Mouse (Mus musculus): ENCODE results near the gene Chsy1.

Gene Chsy1

DNA sequence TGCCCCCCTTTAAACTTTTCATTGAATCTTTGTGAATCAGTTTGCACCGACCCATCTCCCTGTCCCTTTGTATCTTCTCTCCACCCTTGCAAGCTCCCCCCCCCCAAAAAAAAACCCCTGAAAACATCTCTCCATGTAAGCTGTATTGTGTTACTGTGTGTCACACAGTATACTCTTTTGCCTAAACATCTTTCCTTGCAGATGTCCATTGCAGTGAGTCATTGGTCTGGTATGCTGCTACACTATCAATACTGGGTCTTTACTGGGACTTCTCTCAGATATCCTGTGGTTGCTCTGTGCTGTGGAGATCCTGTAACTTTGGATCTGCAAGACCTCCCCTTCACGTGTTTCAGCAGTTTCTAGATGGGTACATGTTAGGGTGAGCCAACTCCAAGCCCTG lies 21.0 kb downstream of the Chsy1 start:
- in situ Hi-C loops (cut with MboI; ENCODE audit: low pct_unique_long_range_greater_than_20kb in 1 of 2, low sequenced_read_pairs in 2 of 2, unreplicated experiment in 1 of 2): no loop called here

DNA sequence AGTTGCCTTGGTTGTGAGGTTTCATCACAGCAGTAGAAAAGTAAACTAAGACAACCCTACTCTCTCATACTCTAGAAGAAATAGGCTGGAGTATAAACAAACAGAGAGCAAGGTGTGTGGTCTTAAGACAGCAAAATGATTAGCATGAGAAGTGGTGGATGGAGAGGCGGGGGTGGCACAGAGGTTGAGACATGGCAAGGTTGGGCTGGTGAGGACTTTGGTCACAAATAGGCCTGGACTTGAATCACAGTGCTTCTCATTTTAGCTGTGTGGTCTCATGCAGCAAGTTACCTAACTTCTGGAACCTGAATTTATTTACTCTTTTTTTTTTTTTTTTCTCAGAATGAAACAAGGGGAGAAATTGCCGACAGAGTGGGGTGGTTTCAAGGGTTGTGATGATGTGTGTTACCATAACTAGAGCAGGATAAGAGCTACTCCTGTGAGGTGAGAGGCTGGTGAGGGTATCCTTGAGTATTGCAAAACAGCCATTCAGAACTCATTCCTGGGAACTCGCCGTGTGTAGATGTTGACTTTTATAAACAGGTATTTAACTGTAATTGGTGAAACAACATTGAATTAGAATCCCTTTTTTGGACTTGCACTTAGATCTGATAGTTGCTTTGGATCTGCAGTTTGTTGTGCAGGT lies 22.6 kb downstream of the Chsy1 start:
- in situ Hi-C loops (cut with MboI; ENCODE audit: low pct_unique_long_range_greater_than_20kb in 1 of 2, low sequenced_read_pairs in 2 of 2, unreplicated experiment in 1 of 2): no loop called here

DNA sequence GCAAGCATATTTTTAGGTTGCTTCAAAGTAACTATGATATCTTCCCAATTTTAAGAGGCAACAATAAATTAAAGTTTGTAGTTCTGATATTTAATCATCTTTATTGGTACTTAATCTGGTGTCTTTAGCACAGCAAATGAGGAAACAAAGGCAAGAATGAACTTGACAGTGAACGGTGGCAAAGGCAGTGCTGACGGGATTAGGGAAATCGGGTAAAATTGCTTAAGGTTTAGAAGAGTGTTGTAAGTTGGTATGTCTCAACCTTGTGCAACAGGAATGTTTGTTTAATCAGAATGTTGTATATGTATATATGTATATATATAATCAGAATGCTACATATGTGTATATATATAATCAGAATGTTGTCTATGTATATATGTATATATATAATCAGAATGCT lies 24.8 kb downstream of the Chsy1 start:
- in situ Hi-C loops (cut with MboI; ENCODE audit: low pct_unique_long_range_greater_than_20kb in 1 of 2, low sequenced_read_pairs in 2 of 2, unreplicated experiment in 1 of 2): no loop called here

DNA sequence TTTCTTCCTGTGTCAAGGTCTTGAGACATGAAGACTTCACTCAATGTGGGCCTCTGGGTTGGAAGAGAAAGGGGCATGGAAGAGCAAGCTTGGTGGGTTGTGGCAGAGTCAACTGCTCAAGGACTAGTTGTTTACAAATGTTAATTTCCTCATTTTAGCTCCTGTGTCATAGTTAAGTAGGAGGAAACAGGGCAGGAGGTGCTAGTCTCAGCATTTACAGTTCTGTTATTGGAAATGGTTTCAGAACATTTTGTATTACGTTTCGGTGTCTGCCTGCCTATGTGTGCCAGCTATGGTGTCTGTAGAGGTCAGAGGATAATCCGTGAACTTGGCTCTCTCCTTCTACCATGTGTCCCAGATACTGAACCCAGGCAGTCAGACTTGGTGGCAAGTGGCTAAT lies 26.3 kb downstream of the Chsy1 start:
- in situ Hi-C loops (cut with MboI; ENCODE audit: low pct_unique_long_range_greater_than_20kb in 1 of 2, low sequenced_read_pairs in 2 of 2, unreplicated experiment in 1 of 2): no loop called here

DNA sequence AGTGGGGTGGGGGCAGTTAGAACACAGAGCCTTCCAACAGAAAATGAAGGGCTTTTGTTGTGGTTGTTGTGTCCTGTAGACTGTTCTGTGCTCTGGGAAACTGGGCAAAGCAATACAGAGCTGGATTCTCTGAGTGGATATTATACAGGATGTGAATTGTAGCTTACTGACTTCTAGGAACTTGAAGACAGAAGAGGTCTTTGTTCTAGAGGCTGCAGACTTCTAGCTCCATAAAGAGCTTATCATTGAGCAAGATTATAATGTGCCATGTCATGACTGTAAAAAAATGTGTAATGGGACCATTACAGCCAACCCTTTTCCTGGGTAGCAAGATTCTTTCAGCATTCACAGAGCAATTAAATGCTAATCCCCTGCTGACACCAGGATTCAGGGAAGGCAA lies 26.9 kb downstream of the Chsy1 start:
- in situ Hi-C loops (cut with MboI; ENCODE audit: low pct_unique_long_range_greater_than_20kb in 1 of 2, low sequenced_read_pairs in 2 of 2, unreplicated experiment in 1 of 2): no loop called here

DNA sequence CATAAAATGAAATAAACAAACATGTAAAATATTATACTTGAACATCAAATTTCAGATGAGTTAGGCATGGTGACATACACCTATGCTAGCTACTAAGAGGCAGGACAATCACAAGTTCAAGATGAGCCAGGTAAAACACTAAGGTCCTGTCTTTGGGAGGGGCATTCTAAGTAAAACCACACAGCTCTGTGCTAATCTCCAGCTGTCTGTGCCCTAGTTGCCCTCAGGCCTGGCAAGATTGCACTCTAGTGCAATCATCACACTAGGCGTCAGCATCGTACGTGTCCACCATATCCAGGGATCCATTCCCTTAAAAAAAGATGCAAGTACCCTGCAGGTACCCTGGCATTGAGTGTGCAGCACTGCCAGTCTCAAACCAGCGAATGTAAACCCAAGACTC lies 28.0 kb downstream of the Chsy1 start:
- in situ Hi-C loops (cut with MboI; ENCODE audit: low pct_unique_long_range_greater_than_20kb in 1 of 2, low sequenced_read_pairs in 2 of 2, unreplicated experiment in 1 of 2): no loop called here

DNA sequence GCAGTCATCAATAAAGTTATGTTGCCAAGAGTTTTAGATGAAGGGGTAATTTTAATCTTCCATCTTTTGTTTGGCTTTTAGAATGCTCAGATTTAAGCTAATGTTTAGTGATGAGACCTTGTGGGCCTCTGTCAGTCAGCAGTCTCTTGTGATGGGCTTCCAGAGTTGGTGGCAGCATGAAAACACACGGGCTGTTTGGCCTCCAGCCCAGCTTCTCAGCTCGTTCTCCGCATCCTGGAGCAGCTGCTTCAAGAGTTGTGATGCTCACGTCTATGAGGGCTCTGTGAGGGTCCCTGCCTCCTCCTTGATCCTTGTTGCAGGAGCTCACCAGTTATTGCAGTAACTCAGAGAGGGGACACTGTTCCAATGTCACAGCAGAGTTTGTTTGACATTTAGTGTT lies 29.0 kb downstream of the Chsy1 start:
- in situ Hi-C loops (cut with MboI; ENCODE audit: low pct_unique_long_range_greater_than_20kb in 1 of 2, low sequenced_read_pairs in 2 of 2, unreplicated experiment in 1 of 2): no loop called here

DNA sequence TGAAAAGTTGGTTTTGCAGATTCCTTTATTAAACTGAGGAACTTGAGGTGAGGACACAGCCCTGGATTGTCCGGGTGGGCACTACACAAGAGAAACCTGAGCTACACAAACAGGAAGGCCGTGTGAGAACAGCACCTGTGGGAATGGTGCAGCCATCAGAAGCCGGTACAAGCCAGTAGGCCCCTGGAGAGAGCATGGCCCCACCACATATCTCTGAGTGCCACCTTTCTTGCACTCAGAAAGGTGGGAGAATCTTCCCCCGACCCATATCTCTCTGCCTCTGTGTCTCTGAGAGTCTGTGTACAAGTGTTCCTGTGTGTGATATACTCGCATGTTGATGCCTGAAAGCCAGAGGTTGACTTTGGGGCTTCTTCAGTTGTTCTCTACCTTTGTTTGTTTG lies 29.6 kb downstream of the Chsy1 start:
- in situ Hi-C loops (cut with MboI; ENCODE audit: low pct_unique_long_range_greater_than_20kb in 1 of 2, low sequenced_read_pairs in 2 of 2, unreplicated experiment in 1 of 2): no loop called here

DNA sequence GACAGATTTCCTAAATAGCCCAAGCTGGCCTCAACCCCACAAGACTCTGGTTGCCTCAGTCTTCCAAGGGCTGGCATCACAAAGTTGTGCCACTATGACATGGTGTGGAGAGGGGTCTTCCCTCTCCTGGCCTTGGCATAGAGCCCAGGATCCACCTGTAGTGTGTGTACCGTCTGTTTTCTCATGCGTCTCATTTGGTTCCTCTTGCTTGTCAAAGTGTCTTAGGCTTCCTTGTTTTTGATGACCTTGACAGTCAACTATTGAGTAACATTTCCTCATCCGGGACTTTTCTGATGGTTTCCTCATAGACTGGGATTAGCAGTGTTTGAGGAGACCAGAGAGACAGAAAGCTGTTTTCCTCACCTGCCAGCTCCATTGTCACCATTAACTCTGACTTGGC lies 30.8 kb downstream of the Chsy1 start:
- in situ Hi-C loops (cut with MboI; ENCODE audit: low pct_unique_long_range_greater_than_20kb in 1 of 2, low sequenced_read_pairs in 2 of 2, unreplicated experiment in 1 of 2): no loop called here

DNA sequence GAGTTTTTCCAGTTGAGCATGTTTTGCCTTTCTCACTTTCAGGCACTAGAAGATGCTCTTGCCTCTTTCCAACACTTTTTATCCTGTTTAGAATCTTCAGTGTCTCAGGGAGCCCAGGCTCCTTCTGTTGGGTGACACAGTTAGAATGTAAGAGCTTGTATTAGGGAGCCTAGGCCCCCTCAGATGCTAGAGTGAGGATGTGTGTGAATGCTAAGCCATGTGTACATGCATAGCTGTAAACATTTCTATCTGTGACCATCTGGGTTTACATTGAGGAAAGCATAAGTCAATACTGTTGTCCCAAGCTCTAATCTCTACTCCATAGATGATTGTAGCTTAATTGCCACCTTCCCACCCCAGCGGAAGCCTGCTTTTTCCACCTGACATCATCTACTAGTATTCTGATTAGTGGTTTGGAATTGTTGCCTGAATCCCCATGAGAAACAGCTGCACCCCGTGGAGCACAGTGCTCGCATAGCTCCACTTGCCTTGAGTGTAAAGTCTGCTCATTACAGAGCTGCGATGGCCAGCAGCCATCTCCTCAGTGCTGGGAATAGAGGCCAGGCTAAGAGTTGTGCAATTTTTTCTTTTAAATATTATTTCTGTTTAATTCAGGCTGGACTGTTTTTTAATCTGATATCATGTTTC lies 31.7 kb downstream of the Chsy1 start:
- in situ Hi-C loops (cut with MboI; ENCODE audit: low pct_unique_long_range_greater_than_20kb in 1 of 2, low sequenced_read_pairs in 2 of 2, unreplicated experiment in 1 of 2): no loop called here

DNA sequence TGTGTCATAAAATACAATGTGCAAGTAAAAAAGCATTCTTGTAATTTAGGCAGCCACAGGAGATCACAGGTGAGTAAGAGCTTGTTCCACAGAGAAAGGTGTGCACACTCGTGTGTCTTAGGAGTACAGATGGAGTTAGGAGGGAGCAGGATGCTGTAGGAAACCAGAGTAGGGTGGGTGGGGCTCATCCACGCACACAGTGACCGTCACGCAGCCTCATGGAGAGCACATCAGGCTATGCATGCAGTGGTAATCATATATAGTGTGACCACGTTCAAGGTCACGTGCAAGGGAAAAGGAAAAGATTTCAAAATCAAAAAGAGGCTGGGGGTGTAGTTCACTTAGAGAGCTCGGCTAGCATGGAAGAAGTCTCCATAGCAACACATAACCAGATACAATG lies 33.2 kb downstream of the Chsy1 start:
- in situ Hi-C loops (cut with MboI; ENCODE audit: low pct_unique_long_range_greater_than_20kb in 1 of 2, low sequenced_read_pairs in 2 of 2, unreplicated experiment in 1 of 2): no loop called here

DNA sequence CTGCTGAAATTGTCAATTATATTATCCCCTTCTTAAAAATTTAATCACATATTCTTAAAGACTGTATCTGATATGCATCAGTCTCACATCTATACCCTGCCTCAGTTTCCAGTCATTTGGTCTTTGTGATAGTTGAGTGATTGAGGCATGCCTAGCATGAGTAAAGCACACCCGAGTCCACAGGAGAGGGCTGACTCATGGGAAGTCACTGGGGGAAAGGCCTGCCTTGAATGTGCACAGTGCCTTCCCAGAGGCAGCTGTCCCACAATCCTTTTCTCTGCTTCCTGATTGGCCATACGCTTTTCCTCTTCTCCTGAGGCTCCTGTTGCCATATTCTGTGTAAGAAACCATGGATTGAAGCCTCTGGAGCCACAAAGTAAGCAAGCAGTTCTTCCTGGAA lies 35.2 kb downstream of the Chsy1 start:
- in situ Hi-C loops (cut with MboI; ENCODE audit: low pct_unique_long_range_greater_than_20kb in 1 of 2, low sequenced_read_pairs in 2 of 2, unreplicated experiment in 1 of 2): no loop called here

DNA sequence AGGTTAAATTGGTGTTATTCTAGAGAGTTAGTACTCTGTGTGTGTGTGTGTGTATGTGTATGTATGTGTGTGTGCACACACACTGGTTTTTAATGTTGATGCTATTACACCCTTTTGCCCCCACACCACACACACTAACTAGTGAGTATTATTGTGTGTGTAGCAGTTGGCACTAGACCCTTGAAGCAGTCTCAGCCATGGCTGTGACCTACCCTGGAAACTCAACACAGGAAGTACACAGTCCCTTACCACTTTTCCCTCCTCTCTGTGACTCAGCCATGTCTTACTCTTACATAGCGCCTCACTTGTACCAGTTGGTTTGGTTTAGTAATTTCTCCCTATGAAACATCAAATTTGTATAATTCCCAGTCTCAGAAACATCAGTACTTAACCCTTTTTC lies 37.8 kb downstream of the Chsy1 start:
- in situ Hi-C loops (cut with MboI; ENCODE audit: low pct_unique_long_range_greater_than_20kb in 1 of 2, low sequenced_read_pairs in 2 of 2, unreplicated experiment in 1 of 2): no loop called here

DNA sequence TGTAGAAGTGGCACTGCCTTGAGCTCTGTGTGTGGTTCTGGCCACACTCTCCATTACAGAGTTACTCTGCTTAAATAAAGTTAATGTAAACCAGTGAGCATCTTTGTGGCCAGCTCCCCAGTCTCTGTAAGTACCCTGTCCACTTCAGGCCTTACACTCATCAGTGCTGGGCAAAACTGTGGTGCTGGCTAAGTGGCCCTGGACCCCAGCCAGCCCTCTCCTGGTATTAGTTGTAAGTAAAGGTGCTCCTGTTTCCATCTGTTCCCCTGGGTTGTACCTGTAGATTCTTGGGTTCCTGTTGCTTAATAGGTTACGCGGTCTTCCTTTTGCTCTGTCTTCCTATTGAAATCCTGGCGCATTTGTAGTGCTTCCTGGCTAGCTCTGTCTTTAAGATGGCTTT lies 38.5 kb downstream of the Chsy1 start:
- in situ Hi-C loops (cut with MboI; ENCODE audit: low pct_unique_long_range_greater_than_20kb in 1 of 2, low sequenced_read_pairs in 2 of 2, unreplicated experiment in 1 of 2): no loop called here

DNA sequence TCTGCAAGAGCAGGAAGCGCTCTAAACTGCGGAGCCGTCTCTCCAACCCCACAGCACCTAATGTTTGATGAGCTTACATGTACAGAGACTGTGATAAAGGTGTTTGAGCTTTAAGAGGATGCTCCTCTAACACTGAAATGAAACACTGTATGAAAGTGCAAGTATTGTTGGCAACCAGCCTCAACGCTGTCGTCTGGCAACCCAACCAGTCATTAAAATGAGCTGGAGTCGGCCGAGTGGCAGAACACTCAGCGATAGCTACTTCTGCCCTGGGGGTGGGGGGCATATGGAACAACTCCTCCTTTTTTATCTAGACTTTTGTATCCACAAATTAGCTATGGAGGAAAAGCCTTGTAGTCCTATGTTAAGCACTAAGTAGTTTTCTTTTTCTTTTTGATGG lies 40.2 kb downstream of the Chsy1 start:
- in situ Hi-C loops (cut with MboI; ENCODE audit: low pct_unique_long_range_greater_than_20kb in 1 of 2, low sequenced_read_pairs in 2 of 2, unreplicated experiment in 1 of 2): no loop called here

DNA sequence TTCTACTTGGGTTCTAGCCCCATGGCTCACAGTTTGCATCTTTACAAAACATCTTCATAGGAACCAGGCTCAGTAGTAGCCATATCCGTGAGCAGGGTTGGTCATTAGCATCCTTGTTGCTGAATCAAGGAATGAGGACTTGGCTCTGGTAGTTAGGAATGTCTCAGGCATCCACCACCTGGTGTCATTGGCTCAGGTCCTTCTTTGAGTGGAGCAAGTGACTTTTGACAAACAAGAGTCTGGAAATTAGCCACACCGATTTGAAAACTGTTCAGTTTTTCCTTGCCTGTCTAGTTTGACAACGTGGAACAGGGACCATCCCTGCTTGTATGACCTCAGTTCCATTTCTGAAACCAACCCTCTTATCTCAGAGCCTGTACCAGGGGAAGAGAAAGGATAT lies 41.1 kb downstream of the Chsy1 start:
- in situ Hi-C loops (cut with MboI; ENCODE audit: low pct_unique_long_range_greater_than_20kb in 1 of 2, low sequenced_read_pairs in 2 of 2, unreplicated experiment in 1 of 2): no loop called here

DNA sequence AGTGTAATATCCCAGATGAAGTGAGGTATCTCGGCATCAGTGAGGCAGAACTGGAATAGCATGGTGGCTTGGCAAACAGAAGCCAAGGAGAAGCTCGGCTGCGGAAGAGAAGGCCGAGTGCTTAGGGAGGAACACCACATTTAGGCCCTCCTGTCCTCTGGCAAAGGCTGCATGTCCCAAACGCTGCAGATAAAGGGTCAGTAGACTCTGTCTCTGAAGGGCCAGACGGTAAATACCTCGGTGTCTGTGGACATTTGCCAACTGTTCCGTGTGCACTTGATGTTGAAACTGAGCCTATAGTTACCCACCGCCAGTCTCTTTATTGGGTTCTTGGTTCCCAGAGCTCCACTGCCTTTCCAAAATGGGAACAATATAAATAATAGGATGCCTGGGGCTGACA lies 48.1 kb downstream of the Chsy1 start:
- in situ Hi-C loops (cut with MboI; ENCODE audit: low pct_unique_long_range_greater_than_20kb in 1 of 2, low sequenced_read_pairs in 2 of 2, unreplicated experiment in 1 of 2): no loop called here

DNA sequence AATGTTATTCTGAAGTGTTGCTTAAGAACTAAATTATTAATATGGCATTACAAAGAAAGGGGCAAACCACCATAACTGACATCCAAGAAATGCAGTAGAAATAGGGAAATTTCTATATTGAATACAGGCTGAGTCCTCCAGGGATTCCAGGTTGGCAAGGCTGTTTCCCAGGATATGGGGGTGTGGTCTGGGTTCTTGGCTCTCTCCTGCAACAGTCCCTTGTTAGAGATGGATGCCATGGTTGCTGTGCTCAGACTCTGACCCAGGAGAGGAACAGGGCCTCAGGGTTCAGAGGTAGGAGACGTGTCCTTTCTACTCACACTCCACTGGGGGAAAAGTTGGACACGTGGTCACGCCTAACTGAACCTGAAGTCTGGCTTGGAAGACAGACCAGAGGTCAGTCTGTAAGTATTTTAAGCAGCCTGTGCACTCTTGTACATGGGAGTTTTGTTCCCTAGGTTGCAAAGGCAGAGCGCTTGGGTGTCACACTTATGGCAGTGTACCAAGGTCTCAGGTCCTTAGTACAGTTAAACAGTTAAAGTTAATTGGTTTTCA lies 48.6 kb downstream of the Chsy1 start:
- in situ Hi-C loops (cut with MboI; ENCODE audit: low pct_unique_long_range_greater_than_20kb in 1 of 2, low sequenced_read_pairs in 2 of 2, unreplicated experiment in 1 of 2): no loop called here

DNA sequence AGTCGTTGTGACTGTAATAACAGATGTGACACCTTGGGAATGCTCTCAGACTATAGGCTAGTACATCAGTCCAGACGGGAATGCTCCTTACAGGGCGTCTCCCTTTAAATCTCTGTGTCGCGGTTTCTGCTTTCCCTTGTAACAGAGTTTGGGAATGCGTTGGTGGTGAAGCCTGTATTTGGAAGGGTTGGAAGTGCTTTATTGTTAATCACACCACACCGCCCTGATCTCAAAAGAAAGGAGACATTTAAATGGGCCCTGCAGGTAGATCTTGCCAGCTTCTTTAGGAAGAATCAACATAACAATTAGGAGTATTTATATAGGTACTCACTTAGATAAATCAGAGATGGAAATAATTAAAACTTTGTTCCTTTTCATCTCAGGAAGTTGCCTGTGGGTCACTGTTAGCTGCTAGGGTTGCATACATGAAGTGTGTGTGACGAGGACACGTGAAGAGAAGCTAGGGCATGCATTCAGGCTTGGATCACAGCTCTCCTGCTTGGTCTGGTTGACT lies 49.4 kb downstream of the Chsy1 start:
- in situ Hi-C loops (cut with MboI; ENCODE audit: low pct_unique_long_range_greater_than_20kb in 1 of 2, low sequenced_read_pairs in 2 of 2, unreplicated experiment in 1 of 2): no loop called here

DNA sequence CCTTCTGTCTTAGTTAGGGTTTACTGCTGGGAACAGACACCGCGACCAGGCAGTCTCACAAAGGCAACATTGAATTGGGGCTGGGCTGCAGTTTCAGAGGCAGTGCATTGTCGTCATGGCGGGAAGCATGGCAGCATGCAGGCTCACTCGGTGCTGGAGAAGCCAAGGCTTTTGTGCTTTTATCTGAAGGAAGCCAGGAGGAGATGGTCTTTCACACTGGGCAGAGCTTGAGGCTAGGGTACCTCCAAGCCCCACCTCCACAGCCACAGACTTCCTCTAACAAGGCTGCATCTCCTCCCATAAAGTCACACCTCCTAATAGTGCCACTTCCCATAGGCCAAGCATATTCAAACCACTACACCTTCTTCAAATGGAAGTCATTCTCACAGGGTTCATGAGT lies 50.6 kb downstream of the Chsy1 start:
- in situ Hi-C loops (cut with MboI; ENCODE audit: low pct_unique_long_range_greater_than_20kb in 1 of 2, low sequenced_read_pairs in 2 of 2, unreplicated experiment in 1 of 2): no loop called here
